Mouse (Mus musculus): Measurements from ENCODE around the gene Slc6a16.

Gene Slc6a16

GRCm38 (mm10) chr7:45240633-45241388 is at the start of gene Slc6a16:
TSS of gene Slc6a16 (plus strand) at chr7:45241085.
- DNase-seq = peak; percentile 69 to 71

GRCm38 (mm10) chr7:45191161-45191560 is 49.7 kb upstream of the Slc6a16 start:
- DNase-seq = no peak

- DNase-seq = peak; percentile 90 to 93
These were observed 49.0 kb upstream of the Slc6a16 start for GRCm38 (mm10) chr7:45191803-45192363.

GRCm38 (mm10) chr7:45192585-45193310 is 48.1 kb upstream of the Slc6a16 start:
- DNase-seq = peak in 1 of 2 experiments; percentile 50

- DNase-seq = peak; percentile 82 to 87
These were observed 47.5 kb upstream of the Slc6a16 start for GRCm38 (mm10) chr7:45193406-45193805.

- peak; percentile 65 to 67 for DNase-seq
These were observed 46.8 kb upstream of the Slc6a16 start for GRCm38 (mm10) chr7:45193871-45194785.

GRCm38 (mm10) chr7:45195341-45196175 is 45.3 kb upstream of the Slc6a16 start:
- DNase-seq = peak; percentile 54 to 61

- DNase-seq = no peak
These were observed 44.7 kb upstream of the Slc6a16 start for GRCm38 (mm10) chr7:45196176-45196535.

GRCm38 (mm10) chr7:45196994-45197393 is 43.9 kb upstream of the Slc6a16 start:
- peak in 1 of 2 experiments; percentile 19 for DNase-seq

- DNase-seq = peak; percentile 96 to 97
These were observed 42.5 kb upstream of the Slc6a16 start for GRCm38 (mm10) chr7:45198435-45198834.

- DNase-seq = no peak
These were observed 41.9 kb upstream of the Slc6a16 start for GRCm38 (mm10) chr7:45198961-45199360.

- no peak for DNase-seq
These were observed 38.2 kb upstream of the Slc6a16 start for GRCm38 (mm10) chr7:45202654-45203053.

- DNase-seq = peak; percentile 97 to 99
These were observed 36.3 kb upstream of the Slc6a16 start, which contains the start of gene Ccdc155 for GRCm38 (mm10) chr7:45204380-45205143. TSS of gene Ccdc155 (minus strand) at chr7:45204892.

- DNase-seq = no peak
These were observed 32.6 kb upstream of the Slc6a16 start for GRCm38 (mm10) chr7:45208260-45208659.

- DNase-seq = no peak
These were observed 29.8 kb upstream of the Slc6a16 start for GRCm38 (mm10) chr7:45211070-45211469.

- DNase-seq = no peak
These were observed 29.0 kb upstream of the Slc6a16 start, which contains the start of gene Dkkl1 for GRCm38 (mm10) chr7:45211851-45212251. TSS of gene Dkkl1 (minus strand) at chr7:45212147.

GRCm38 (mm10) chr7:45212356-45212755 is 28.5 kb upstream of the Slc6a16 start:
- no peak for DNase-seq

- no peak for DNase-seq
These were observed 27.2 kb upstream of the Slc6a16 start for GRCm38 (mm10) chr7:45213708-45214107.

GRCm38 (mm10) chr7:45215673-45216441 is 25.0 kb upstream of the Slc6a16 start, which contains the start of gene Tead2:
TSS of gene Tead2 (plus strand) at chr7:45215753.
- DNase-seq = peak; percentile 50 to 64

Measured in cerebellum, postnatal 10 days (tissue).